Mouse (Mus musculus) liver, postnatal 0 days (tissue): ENCODE measurements around the gene Gramd4.

Experiments
- CTCF ChIP-seq: sonication (generic); IDR thresholded peaks from 2 replicates; pipeline ENCODE4 v1.5.1; 2016; ENCODE audit warnings: antibody characterized with exemption, low read depth
- EP300 ChIP-seq: IDR thresholded peaks from 2 replicates; pipeline ENCODE4 v1.6.1; 2016; ENCODE audit warnings: antibody characterized with exemption, low read depth, mild to moderate bottlenecking

- TF ChIP-seq CTCF (no peak), EP300 (no peak)
Observed at GRCm38 (mm10) chr15:86057908-86058307, 413 bp downstream of the Gramd4 start.
